Mouse (Mus musculus): ENCODE results near the gene Natd1. TPM values are rescaled to one million over a fixed set of nuclear protein-coding genes. Genes with fewer than 3 reads are reported as not detected.
A peak's percentile ranks its signal among the peaks of the same experiment; 100 is the strongest.

Gene Natd1
- polyA plus RNA-seq, 1 experiment from 2014 or later, result 19.8 TPM

- 0% methylated on average over 59 of the region's 59 CpGs for WGBS
- H3K27me3 ChIP-seq (replicated peaks), result no peaks in the 10 kb centered on the region
- H3K27ac ChIP-seq (replicated peaks), result peak within 1 kb of the TSS; percentile 89
- H3K9ac ChIP-seq, result peak within 1 kb of the TSS; percentile 97
- peak; percentile 90 for ATAC-seq (ENCODE audit: extremely low read depth, insufficient number of reproducible peaks, low FRiP score, low TSS enrichment)
- peak within 1 kb of the TSS; percentile 97 for H3K4me2 ChIP-seq
- H3K4me3 ChIP-seq, result peak within 1 kb of the TSS; percentile 90
- H3K4me1 ChIP-seq, result peaks cover 66% of the 10 kb centered on the region
- H3K9me3 ChIP-seq, result no peaks in the 10 kb centered on the region
- no peaks in the 10 kb centered on the region for H3K36me3 ChIP-seq
Measured at GRCm38 (mm10) chr11:60931869-60932481, 17.4 kb upstream of the Natd1 start, which contains the start of gene Map2k3. Gene Map2k3, plus strand, starts transcription at chr11:60932033.

GRCm38 (mm10) chr11:60931282-60931868 lies 16.8 kb upstream of the Natd1 start:
- peak; percentile 2; the same call in 1 of the 2 replicates for ATAC-seq (ENCODE audit: extremely low read depth, insufficient number of reproducible peaks, low FRiP score, low TSS enrichment)
- Histone ChIP-seq H3K9me3 (no peaks in the 10 kb centered on the region), H3K36me3 (no peaks in the 10 kb centered on the region), H3K27ac (replicated peaks) (peak overlapping the region; percentile 16; the same call in 1 of the 2 replicates), H3K9ac (peak overlapping the region; percentile 79), H3K27me3 (replicated peaks) (no peaks in the 10 kb centered on the region), H3K4me2 (peak overlapping the region; percentile 97), H3K4me3 (peak overlapping the region; percentile 90), H3K4me1 (peaks cover 66% of the 10 kb centered on the region)
- under 1% methylated on average over 30 of the region's 30 CpGs for WGBS

- Histone ChIP-seq H3K4me2 (peak overlapping the region; percentile 97), H3K4me3 (peak overlapping the region; percentile 90), H3K36me3 (no peaks in the 10 kb centered on the region), H3K4me1 (peaks cover 60% of the 10 kb centered on the region), H3K27ac (replicated peaks) (peak overlapping the region; percentile 16; the same call in 1 of the 2 replicates), H3K27me3 (replicated peaks) (no peaks in the 10 kb centered on the region), H3K9ac (peak overlapping the region; percentile 79), H3K9me3 (no peaks in the 10 kb centered on the region)
- no peak for ATAC-seq (ENCODE audit: extremely low read depth, insufficient number of reproducible peaks, low FRiP score, low TSS enrichment)
- 16% methylated on average over 7 of the region's 7 CpGs for WGBS
Measured at GRCm38 (mm10) chr11:60930724-60931281, 16.3 kb upstream of the Natd1 start.

GRCm38 (mm10) chr11:60927264-60927663 lies 12.7 kb upstream of the Natd1 start:
- under 1% methylated on average over 9 of the region's 9 CpGs for WGBS
- H3K36me3 ChIP-seq, result no peaks in the 10 kb centered on the region
- H3K27ac ChIP-seq (replicated peaks), result 0 out of 2 replicates have a peak overlapping the region, but pooled peaks have one; percentile 16
- peak overlapping the region; percentile 55 for H3K9ac ChIP-seq
- H3K4me3 ChIP-seq, result peak overlapping the region; percentile 24
- H3K4me2 ChIP-seq, result peak overlapping the region; percentile 62
- no peaks in the 10 kb centered on the region for H3K27me3 ChIP-seq (replicated peaks)
- peaks cover 28% of the 10 kb centered on the region for H3K4me1 ChIP-seq
- no peak for ATAC-seq (ENCODE audit: extremely low read depth, insufficient number of reproducible peaks, low FRiP score, low TSS enrichment)
- no peaks in the 10 kb centered on the region for H3K9me3 ChIP-seq

GRCm38 (mm10) chr11:60924981-60925380 lies 10.4 kb upstream of the Natd1 start:
- H3K27me3 ChIP-seq (replicated peaks), result no peaks in the 10 kb centered on the region
- no peak for ATAC-seq (ENCODE audit: extremely low read depth, insufficient number of reproducible peaks, low FRiP score, low TSS enrichment)
- no peak overlapping the region for H3K4me3 ChIP-seq
- H3K9me3 ChIP-seq, result no peaks in the 10 kb centered on the region
- H3K4me1 ChIP-seq, result peaks cover 15% of the 10 kb centered on the region
- H3K4me2 ChIP-seq, result no peak overlapping the region
- no peak overlapping the region for H3K27ac ChIP-seq (replicated peaks)
- WGBS, result 65% methylated on average over 1 of the region's 1 CpGs
- peaks cover 14% of the 10 kb centered on the region for H3K36me3 ChIP-seq
- H3K9ac ChIP-seq, result no peak overlapping the region

GRCm38 (mm10) chr11:60924498-60924897 lies 9.9 kb upstream of the Natd1 start:
- H3K4me1 ChIP-seq, result peaks cover 13% of the 10 kb centered on the region
- H3K4me3 ChIP-seq, result no peak overlapping the region
- no peak overlapping the region for H3K9ac ChIP-seq
- no peaks in the 10 kb centered on the region for H3K9me3 ChIP-seq
- 0 out of 2 replicates have a peak, but pooled peaks have one; percentile 44 for ATAC-seq (ENCODE audit: extremely low read depth, insufficient number of reproducible peaks, low FRiP score, low TSS enrichment)
- WGBS, result 28% methylated on average over 6 of the region's 6 CpGs
- H3K4me2 ChIP-seq, result no peak overlapping the region
- no peak overlapping the region for H3K27ac ChIP-seq (replicated peaks)
- H3K27me3 ChIP-seq (replicated peaks), result no peaks in the 10 kb centered on the region
- peaks cover 15% of the 10 kb centered on the region for H3K36me3 ChIP-seq

GRCm38 (mm10) chr11:60922964-60923363 lies 8.4 kb upstream of the Natd1 start:
- no peak overlapping the region for H3K9ac ChIP-seq
- H3K4me3 ChIP-seq, result no peak overlapping the region
- no peak for ATAC-seq (ENCODE audit: extremely low read depth, insufficient number of reproducible peaks, low FRiP score, low TSS enrichment)
- no peak overlapping the region for H3K27ac ChIP-seq (replicated peaks)
- H3K4me1 ChIP-seq, result peaks cover 13% of the 10 kb centered on the region
- no peak overlapping the region for H3K4me2 ChIP-seq
- H3K36me3 ChIP-seq, result peaks cover 15% of the 10 kb centered on the region
- WGBS, result 68% methylated on average over 5 of the region's 5 CpGs
- no peaks in the 10 kb centered on the region for H3K27me3 ChIP-seq (replicated peaks)
- no peaks in the 10 kb centered on the region for H3K9me3 ChIP-seq

- Histone ChIP-seq H3K4me3 (no peak overlapping the region), H3K27me3 (replicated peaks) (no peaks in the 10 kb centered on the region), H3K9ac (no peak overlapping the region), H3K9me3 (no peaks in the 10 kb centered on the region), H3K4me1 (peaks cover 8% of the 10 kb centered on the region), H3K27ac (replicated peaks) (no peak overlapping the region), H3K4me2 (no peak overlapping the region), H3K36me3 (peaks cover 15% of the 10 kb centered on the region)
- WGBS, result 96% methylated on average over 1 of the region's 1 CpGs
- no peak for ATAC-seq (ENCODE audit: extremely low read depth, insufficient number of reproducible peaks, low FRiP score, low TSS enrichment)
Measured at GRCm38 (mm10) chr11:60922195-60922594, 7.6 kb upstream of the Natd1 start.

- H3K9me3 ChIP-seq, result no peaks in the 10 kb centered on the region
- no peak overlapping the region for H3K9ac ChIP-seq
- H3K4me1 ChIP-seq, result peaks cover 8% of the 10 kb centered on the region
- 47% methylated on average over 2 of the region's 2 CpGs for WGBS
- H3K4me2 ChIP-seq, result no peak overlapping the region
- H3K4me3 ChIP-seq, result no peak overlapping the region
- ATAC-seq (ENCODE audit: extremely low read depth, insufficient number of reproducible peaks, low FRiP score, low TSS enrichment), result no peak
- no peaks in the 10 kb centered on the region for H3K27me3 ChIP-seq (replicated peaks)
- H3K36me3 ChIP-seq, result peaks cover 15% of the 10 kb centered on the region
- no peak overlapping the region for H3K27ac ChIP-seq (replicated peaks)
Measured at GRCm38 (mm10) chr11:60920021-60920420, 5.5 kb upstream of the Natd1 start.

- no peaks in the 10 kb centered on the region for H3K27me3 ChIP-seq (replicated peaks)
- WGBS, result 52% methylated on average over 4 of the region's 4 CpGs
Measured at GRCm38 (mm10) chr11:60915201-60915600, 651 bp upstream of the Natd1 start.

GRCm38 (mm10) chr11:60913301-60914196 lies 1.0 kb downstream of the Natd1 start:
- H3K4me3 ChIP-seq, result peak overlapping the region; percentile 83
- no peaks in the 10 kb centered on the region for H3K27me3 ChIP-seq (replicated peaks)
- no peaks in the 10 kb centered on the region for H3K9me3 ChIP-seq
- ATAC-seq (ENCODE audit: extremely low read depth, insufficient number of reproducible peaks, low FRiP score, low TSS enrichment), result peak; percentile 83
- H3K9ac ChIP-seq, result peak overlapping the region; percentile 91
- peak overlapping the region; percentile 85 for H3K27ac ChIP-seq (replicated peaks)
- peak overlapping the region; percentile 84 for H3K4me2 ChIP-seq
- H3K4me1 ChIP-seq, result peaks cover 39% of the 10 kb centered on the region
- under 1% methylated on average over 85 of the region's 86 CpGs for WGBS
- no peaks in the 10 kb centered on the region for H3K36me3 ChIP-seq

More at GRCm38 (mm10) chr11:60915201-60915600, 651 bp upstream of the Natd1 start:
- Histone ChIP-seq H3K9ac (no peak overlapping the region), H3K4me1 (peaks cover 39% of the 10 kb centered on the region), H3K4me3 (no peak overlapping the region), H3K27ac (replicated peaks) (peak overlapping the region; percentile 85), H3K4me2 (peak overlapping the region; percentile 84; the same call in 1 of the 2 replicates), H3K9me3 (no peaks in the 10 kb centered on the region), H3K36me3 (peaks cover 4% of the 10 kb centered on the region; the same call in 1 of the 2 replicates)
- ATAC-seq (ENCODE audit: extremely low read depth, insufficient number of reproducible peaks, low FRiP score, low TSS enrichment), result no peak
